Mouse (Mus musculus): ENCODE measurements around the gene Exosc5. TPM values are rescaled to one million over a fixed set of nuclear protein-coding genes. Genes with fewer than 3 reads are reported as not detected.

Gene Exosc5
- total and polyA plus RNA-seq, 2 experiments from 2014 or later = 20.3 to 27.7 TPM

DNA sequence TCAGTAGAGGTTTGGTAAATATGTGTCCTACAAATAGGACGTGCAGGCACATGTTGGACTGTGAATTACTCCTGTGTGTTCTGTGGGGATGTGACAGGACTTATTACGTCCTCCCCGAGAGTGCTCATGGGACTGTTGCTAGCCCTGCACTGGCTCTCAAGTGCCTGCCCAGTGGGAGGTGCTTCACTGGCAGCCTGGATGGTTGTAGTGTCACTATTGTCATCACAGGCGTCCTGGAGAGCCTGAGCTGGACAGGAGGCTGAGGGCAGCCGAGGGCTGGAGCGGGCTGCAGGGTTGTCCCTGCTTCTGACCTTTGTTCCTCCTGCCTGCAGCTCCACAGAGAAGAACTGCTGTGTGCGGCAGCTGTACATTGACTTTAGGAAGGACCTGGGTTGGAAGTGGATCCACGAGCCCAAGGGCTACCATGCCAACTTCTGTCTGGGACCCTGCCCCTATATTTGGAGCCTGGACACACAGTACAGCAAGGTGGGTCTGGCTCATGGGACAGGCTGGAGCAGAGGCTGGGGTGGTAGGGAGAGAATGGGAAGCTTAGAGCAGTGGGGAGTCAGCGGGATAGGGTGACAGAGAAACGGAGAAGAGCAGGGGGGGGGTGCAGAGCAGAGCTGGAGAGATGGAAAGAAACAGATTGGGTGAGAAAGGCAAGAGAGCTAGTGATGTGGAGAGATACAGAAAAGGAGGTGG, 45.0 kb downstream of the Exosc5 start:
- H3K4me2 ChIP-seq (ENCODE audit: low read depth, low read length) = peak overlapping the region; percentile 51
- no peak overlapping the region for H3K9ac ChIP-seq (replicated peaks; ENCODE audit: low read depth, low read length)
- no peak overlapping the region for H3K4me3 ChIP-seq (ENCODE audit: low read depth, low read length)
- no peak for TF ChIP-seq EP300 (IDR thresholded peaks at IDR 0.05; ENCODE audit: low read depth)
- TF ChIP-seq CTCF (IDR thresholded peaks at IDR 0.05; ENCODE audit: low read depth) = no peak
- peaks cover 9% of the 10 kb centered on the region; the same call in 1 of the 2 replicates for H3K9me3 ChIP-seq (replicated peaks; ENCODE audit: control insufficient read depth, low read length)
- peaks cover 38% of the 10 kb centered on the region for H3K4me1 ChIP-seq (ENCODE audit: control insufficient read depth, insufficient read depth)
- ATAC-seq (ENCODE audit: insufficient read depth, low read depth) = peak; percentile 34
- no peak for DNase-seq (ENCODE audit: low spot score)
- no peak overlapping the region for H3K27ac ChIP-seq (ENCODE audit: low read depth)
- 23% methylated on average over 10 of the region's 10 CpGs for WGBS
- no peaks in the 10 kb centered on the region for H3K27me3 ChIP-seq (ENCODE audit: control insufficient read depth, insufficient read depth, low read length)
- peaks cover 15% of the 10 kb centered on the region for H3K36me3 ChIP-seq (replicated peaks; ENCODE audit: control insufficient read depth, insufficient read depth, low read length)

DNA sequence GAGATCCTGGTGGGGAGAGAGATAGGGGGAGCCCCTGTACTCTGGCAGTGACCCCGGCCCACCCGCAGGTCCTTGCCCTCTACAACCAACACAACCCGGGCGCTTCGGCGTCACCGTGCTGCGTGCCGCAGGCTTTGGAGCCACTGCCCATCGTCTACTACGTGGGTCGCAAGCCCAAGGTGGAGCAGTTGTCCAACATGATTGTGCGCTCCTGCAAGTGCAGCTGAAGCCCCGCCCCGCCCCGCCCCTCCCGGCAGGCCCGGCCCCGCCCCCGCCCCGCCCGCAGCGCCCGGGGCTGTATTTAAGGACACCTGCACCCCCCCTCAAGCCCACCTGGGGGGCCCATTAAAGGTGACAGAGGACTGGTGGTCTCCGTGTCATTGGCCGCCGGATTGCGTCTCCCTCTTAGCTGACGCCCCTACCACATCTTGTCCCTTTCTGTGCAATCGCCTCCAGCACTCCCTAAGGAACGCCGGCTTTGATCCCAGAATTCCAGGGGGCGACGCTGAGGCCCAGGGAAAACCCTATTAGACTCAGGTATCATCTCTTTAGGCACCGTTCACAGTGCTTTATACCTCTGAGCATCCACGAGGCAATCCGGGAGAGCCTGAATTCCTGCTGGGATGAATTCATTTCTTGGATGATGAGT, 45.9 kb downstream of the Exosc5 start:
- TF ChIP-seq CTCF (IDR thresholded peaks at IDR 0.05; ENCODE audit: low read depth) = no peak
- TF ChIP-seq EP300 (IDR thresholded peaks at IDR 0.05; ENCODE audit: low read depth) = no peak
- DNase-seq (ENCODE audit: low spot score) = no peak
- Histone ChIP-seq H3K9ac (replicated peaks; ENCODE audit: low read depth, low read length) (no peak overlapping the region), H3K27me3 (ENCODE audit: control insufficient read depth, insufficient read depth, low read length) (no peaks in the 10 kb centered on the region), H3K27ac (ENCODE audit: low read depth) (peak overlapping the region; percentile 81), H3K36me3 (replicated peaks; ENCODE audit: control insufficient read depth, insufficient read depth, low read length) (peaks cover 15% of the 10 kb centered on the region), H3K4me1 (ENCODE audit: control insufficient read depth, insufficient read depth) (peaks cover 42% of the 10 kb centered on the region), H3K4me2 (ENCODE audit: low read depth, low read length) (peak overlapping the region; percentile 51), H3K4me3 (ENCODE audit: low read depth, low read length) (0 out of 2 replicates have a peak overlapping the region, but pooled peaks have one; percentile 9), H3K9me3 (replicated peaks; ENCODE audit: control insufficient read depth, low read length) (peaks cover 9% of the 10 kb centered on the region; the same call in 1 of the 2 replicates)
- no peak for ATAC-seq (ENCODE audit: insufficient read depth, low read depth)
- 25% methylated on average over 29 of the region's 37 CpGs for WGBS

DNA sequence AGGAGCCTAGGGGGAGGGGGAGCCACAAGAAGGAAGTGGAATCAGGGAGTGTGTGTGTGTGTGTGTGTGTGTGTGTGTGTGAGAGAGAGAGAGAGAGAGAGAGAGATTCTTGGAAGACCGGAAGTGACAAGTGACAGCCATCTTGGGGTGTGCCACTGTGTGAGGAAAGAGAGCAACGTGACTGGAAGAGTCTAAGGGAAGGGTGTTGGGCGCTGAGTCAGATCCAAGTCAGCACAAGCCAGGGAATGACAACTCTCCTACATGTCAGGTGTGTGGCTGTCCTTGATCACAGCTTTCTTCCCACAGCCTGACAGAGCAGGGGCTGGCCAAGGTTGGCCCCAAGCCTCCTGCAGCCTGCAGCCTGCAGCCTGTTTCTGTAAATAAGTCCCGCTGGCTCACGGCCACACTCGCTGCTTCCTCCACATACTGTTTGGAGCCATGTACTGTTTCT, 46.9 kb downstream of the Exosc5 start:
- Histone ChIP-seq H3K4me3 (ENCODE audit: low read depth, low read length) (no peak overlapping the region), H3K4me1 (ENCODE audit: control insufficient read depth, insufficient read depth) (peaks cover 52% of the 10 kb centered on the region), H3K27ac (ENCODE audit: low read depth) (peak overlapping the region; percentile 81), H3K9ac (replicated peaks; ENCODE audit: low read depth, low read length) (no peak overlapping the region), H3K27me3 (ENCODE audit: control insufficient read depth, insufficient read depth, low read length) (no peaks in the 10 kb centered on the region), H3K36me3 (replicated peaks; ENCODE audit: control insufficient read depth, insufficient read depth, low read length) (peaks cover 12% of the 10 kb centered on the region), H3K9me3 (replicated peaks; ENCODE audit: control insufficient read depth, low read length) (peaks cover 7% of the 10 kb centered on the region; the same call in 1 of the 2 replicates), H3K4me2 (ENCODE audit: low read depth, low read length) (no peak overlapping the region)
- 30% methylated on average over 6 of the region's 6 CpGs for WGBS
- DNase-seq (ENCODE audit: low spot score) (peak; percentile 74), ATAC-seq (ENCODE audit: insufficient read depth, low read depth) (peak; percentile 18; the same call in 1 of the 2 replicates)
- peak; percentile 70 for TF ChIP-seq EP300 (IDR thresholded peaks at IDR 0.05; ENCODE audit: low read depth)
- no peak for TF ChIP-seq CTCF (IDR thresholded peaks at IDR 0.05; ENCODE audit: low read depth)

DNA sequence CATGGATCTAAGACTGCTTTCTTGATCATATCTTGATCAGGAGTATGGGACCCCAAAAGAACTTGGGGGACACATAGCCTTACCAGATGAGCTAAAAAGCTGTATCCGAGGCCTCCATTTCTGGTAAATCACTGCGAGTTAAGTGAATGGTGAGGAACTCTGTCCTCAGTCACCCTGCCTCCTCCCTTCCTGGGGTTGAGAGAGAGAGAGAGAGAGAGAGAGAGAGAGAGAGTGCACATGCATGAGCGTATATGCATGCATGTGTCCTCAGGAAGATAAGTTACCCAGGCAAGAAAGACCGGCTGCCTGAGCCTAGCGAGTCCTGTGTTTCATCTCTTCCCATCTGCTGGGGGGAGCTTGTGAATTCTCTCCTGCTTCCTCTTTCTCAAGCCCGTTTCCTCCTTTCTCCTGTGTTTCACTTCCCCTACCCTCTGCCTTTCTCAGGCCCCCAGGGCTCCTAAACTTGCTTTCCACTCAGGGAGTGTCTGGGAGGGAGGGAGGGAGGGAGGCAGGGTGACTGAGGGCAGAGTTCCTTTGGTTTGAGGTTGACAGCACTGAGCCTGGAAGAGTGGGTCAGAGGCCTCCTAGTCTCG, 47.7 kb downstream of the Exosc5 start:
- ATAC-seq (ENCODE audit: insufficient read depth, low read depth) (no peak), DNase-seq (ENCODE audit: low spot score) (no peak)
- no peak overlapping the region for H3K4me3 ChIP-seq (ENCODE audit: low read depth, low read length)
- H3K4me1 ChIP-seq (ENCODE audit: control insufficient read depth, insufficient read depth) = peaks cover 61% of the 10 kb centered on the region
- H3K27me3 ChIP-seq (ENCODE audit: control insufficient read depth, insufficient read depth, low read length) = no peaks in the 10 kb centered on the region
- no peak overlapping the region for H3K4me2 ChIP-seq (ENCODE audit: low read depth, low read length)
- TF ChIP-seq EP300 (IDR thresholded peaks at IDR 0.05; ENCODE audit: low read depth) (no peak; the same call in 1 of the 2 replicates), CTCF (IDR thresholded peaks at IDR 0.05; ENCODE audit: low read depth) (no peak)
- H3K36me3 ChIP-seq (replicated peaks; ENCODE audit: control insufficient read depth, insufficient read depth, low read length) = peaks cover 9% of the 10 kb centered on the region; the same call in 1 of the 2 replicates
- peak overlapping the region; percentile 81 for H3K27ac ChIP-seq (ENCODE audit: low read depth)
- peaks cover 5% of the 10 kb centered on the region; the same call in 1 of the 2 replicates for H3K9me3 ChIP-seq (replicated peaks; ENCODE audit: control insufficient read depth, low read length)
- WGBS = 54% methylated on average over 7 of the region's 7 CpGs
- no peak overlapping the region for H3K9ac ChIP-seq (replicated peaks; ENCODE audit: low read depth, low read length)

DNA sequence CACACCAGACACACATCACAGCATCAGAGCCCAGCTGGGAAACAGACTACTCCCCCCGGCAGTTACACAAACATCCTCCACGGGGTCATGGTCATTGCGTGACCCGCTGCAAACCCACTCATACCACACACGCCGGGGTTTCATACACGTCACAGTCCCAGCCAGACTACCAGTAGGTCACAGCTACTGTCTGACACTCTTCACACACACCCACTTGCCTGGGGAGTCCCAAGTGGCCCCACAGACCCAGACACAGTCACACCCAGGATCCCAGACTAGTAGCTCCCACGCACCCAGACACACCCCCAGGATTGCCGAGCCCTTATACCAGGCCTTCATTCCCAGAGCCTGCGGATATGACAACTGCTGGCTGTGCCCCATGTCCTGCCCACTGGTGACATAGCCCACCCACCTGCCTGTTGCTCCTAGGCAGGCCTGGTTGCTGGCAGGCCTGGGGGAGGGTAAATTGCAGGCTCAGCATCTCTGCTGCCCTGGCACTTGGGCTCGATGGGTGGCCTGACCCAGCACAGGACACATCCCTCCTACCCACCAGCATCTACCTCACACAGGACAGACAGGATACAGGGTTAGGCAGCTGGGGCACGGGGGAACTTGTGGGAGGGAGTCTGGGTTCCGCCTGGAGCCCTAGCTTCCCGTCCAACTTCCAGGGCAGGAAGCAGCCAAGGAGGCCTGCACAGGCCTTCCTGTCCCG, 48.8 kb downstream of the Exosc5 start:
- H3K9ac ChIP-seq (replicated peaks; ENCODE audit: low read depth, low read length) = no peak overlapping the region

More for the DNA sequence above, 48.8 kb downstream of the Exosc5 start:
- TF ChIP-seq CTCF (IDR thresholded peaks at IDR 0.05; ENCODE audit: low read depth) (no peak), EP300 (IDR thresholded peaks at IDR 0.05; ENCODE audit: low read depth) (peak; percentile 8; the same call in 1 of the 2 replicates)
- ATAC-seq (ENCODE audit: insufficient read depth, low read depth) (peak; percentile 63), DNase-seq (ENCODE audit: low spot score) (no peak)
- Histone ChIP-seq H3K27me3 (ENCODE audit: control insufficient read depth, insufficient read depth, low read length) (no peaks in the 10 kb centered on the region), H3K27ac (ENCODE audit: low read depth) (peak overlapping the region; percentile 81), H3K4me3 (ENCODE audit: low read depth, low read length) (no peak overlapping the region), H3K4me2 (ENCODE audit: low read depth, low read length) (peak overlapping the region; percentile 16; the same call in 1 of the 2 replicates), H3K36me3 (replicated peaks; ENCODE audit: control insufficient read depth, insufficient read depth, low read length) (peaks cover 12% of the 10 kb centered on the region), H3K4me1 (ENCODE audit: control insufficient read depth, insufficient read depth) (peaks cover 66% of the 10 kb centered on the region), H3K9me3 (replicated peaks; ENCODE audit: control insufficient read depth, low read length) (no peaks in the 10 kb centered on the region)
- 40% methylated on average over 15 of the region's 15 CpGs for WGBS
